Comparison of ENCODE assay signal across 26 mouse cellular contexts in genomic region chr8:72266671-72267070, GRCm38 (mm10). TPM values are rescaled to one million over a fixed set of nuclear protein-coding genes. Genes with fewer than 3 reads are reported as not detected.
"Had no signal": no experiment of that assay in that cellular context is flagged by ENCODE, and none has a peak within 500 bp of the region (broad histone marks: within the 10 kb centered on the region; RNA-seq: fewer than 3 reads in every experiment).

No protein-coding gene starts in this region.

- H3K4me3 ChIP-seq: midbrain, embryonic 10.5 days; midbrain, embryonic 12.5 days; neural tube, embryonic 12.5 days had no signal

- H3K9me3 ChIP-seq: midbrain, embryonic 10.5 days; midbrain, embryonic 12.5 days; neural tube, embryonic 12.5 days had no signal

- ATAC-seq: midbrain, embryonic 16.5 days had no signal

- H3K27me3 ChIP-seq: midbrain, embryonic 12.5 days; neural tube, embryonic 12.5 days had no signal

- DNase-seq: lung, adult 18-20 months; lung, embryonic 14.5 days; lung, postnatal 10 days; lung, postnatal 4 days; midbrain, embryonic 14.5 days; retina, postnatal 1 day; right cerebral cortex, adult 18-20 months; right cerebral cortex, postnatal 25 days; right cerebral cortex, postnatal 4 days; thymus, adult 18-20 months; thymus, postnatal 14 days; thymus, postnatal 36 days had no signal

- H3K36me3 ChIP-seq: midbrain, embryonic 10.5 days; midbrain, embryonic 12.5 days; neural tube, embryonic 12.5 days had no signal

- H3K27ac ChIP-seq: midbrain, embryonic 10.5 days; midbrain, embryonic 12.5 days; neural tube, embryonic 12.5 days had no signal

- H3K4me1 ChIP-seq: midbrain, embryonic 10.5 days; midbrain, embryonic 12.5 days; neural tube, embryonic 12.5 days had no signal

RNA-seq across cellular contexts. Expression of gene Gm11034, which starts 53.2 kb away (rescaled TPM):
- total RNA-seq: megakaryocyte, adult 5-6 weeks; megakaryocyte-erythroid progenitor cell, adult 5-6 weeks; neutrophil, adult 5-6 weeks had no signal
- polyA plus RNA-seq: liver, embryonic 16.5 days; lung, embryonic 14.5 days; lung, embryonic 16.5 days; midbrain, embryonic 10.5 days; midbrain, embryonic 12.5 days; midbrain, embryonic 14.5 days; midbrain, embryonic 16.5 days; neural tube, embryonic 12.5 days; neural tube, embryonic 14.5 days; small intestine, adult 2 months; stomach, embryonic 14.5 days; stomach, embryonic 16.5 days; thymus, postnatal 0 days had no signal
